Mouse (Mus musculus): ENCODE results near the gene Prkag2. TPM values are rescaled to one million over a fixed set of nuclear protein-coding genes. Genes with fewer than 3 reads are reported as not detected.

Gene Prkag2
- polyA plus RNA-seq, 1 experiment from 2014 or later, result 109 TPM

DNA sequence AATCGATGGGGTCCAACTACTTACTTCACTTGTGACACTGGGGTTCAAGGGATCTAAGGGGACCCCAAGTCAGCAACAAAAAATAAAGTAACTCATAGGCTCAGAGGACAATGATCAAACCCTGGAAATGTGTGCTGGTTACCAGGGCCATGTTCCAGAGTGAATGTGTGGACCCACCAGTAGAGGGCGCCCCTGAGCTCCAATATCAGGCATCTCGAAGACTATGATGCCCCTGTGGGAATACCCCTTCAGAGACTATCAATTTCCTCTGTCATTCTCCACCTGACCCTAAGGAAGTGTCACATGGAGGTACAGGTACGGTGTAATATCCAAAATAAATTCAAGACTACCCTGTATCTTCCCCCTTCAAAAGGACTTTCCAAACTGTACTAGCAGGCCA, 77.5 kb downstream of the Prkag2 start:
- Histone ChIP-seq H3K36me3 (ENCODE audit: control insufficient read depth, insufficient read depth) (no peaks in the 10 kb centered on the region), H3K4me2 (ENCODE audit: low read length) (no peak overlapping the region), H3K4me1 (replicated peaks; ENCODE audit: control insufficient read depth, insufficient read depth, low read length) (no peaks in the 10 kb centered on the region), H3K4me3 (replicated peaks; ENCODE audit: low read length) (no peak overlapping the region), H3K27me3 (replicated peaks; ENCODE audit: control insufficient read depth, insufficient read depth, low read length) (no peaks in the 10 kb centered on the region), H3K9ac (replicated peaks; ENCODE audit: low read depth, low read length) (no peak overlapping the region), H3K9me3 (ENCODE audit: control insufficient read depth, low read length) (no peaks in the 10 kb centered on the region), H3K27ac (ENCODE audit: low read length) (no peak overlapping the region)
- WGBS, result 52% methylated on average over 4 of the region's 4 CpGs
- no peak for ATAC-seq

DNA sequence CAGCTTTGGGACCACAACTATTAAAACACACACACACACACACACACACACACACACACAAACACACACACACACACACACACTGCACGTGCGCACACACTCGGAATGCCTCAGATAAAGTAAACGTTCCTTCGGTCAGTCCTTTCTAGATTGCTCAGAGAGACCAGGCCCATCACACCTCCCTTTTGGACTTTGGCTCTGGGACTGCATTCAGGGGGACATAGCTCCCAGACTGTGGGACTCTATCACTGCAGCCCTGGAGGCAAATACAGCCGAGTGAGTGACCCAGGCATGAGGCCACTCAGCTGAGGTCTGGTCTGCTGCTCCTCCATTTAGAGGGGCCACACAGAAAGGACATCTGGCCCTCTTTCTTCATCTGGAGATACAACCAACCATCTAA, 81.2 kb downstream of the Prkag2 start:
- Histone ChIP-seq H3K27me3 (replicated peaks; ENCODE audit: control insufficient read depth, insufficient read depth, low read length) (no peaks in the 10 kb centered on the region), H3K27ac (ENCODE audit: low read length) (no peak overlapping the region), H3K9ac (replicated peaks; ENCODE audit: low read depth, low read length) (no peak overlapping the region), H3K9me3 (ENCODE audit: control insufficient read depth, low read length) (no peaks in the 10 kb centered on the region), H3K4me2 (ENCODE audit: low read length) (no peak overlapping the region), H3K36me3 (ENCODE audit: control insufficient read depth, insufficient read depth) (no peaks in the 10 kb centered on the region), H3K4me1 (replicated peaks; ENCODE audit: control insufficient read depth, insufficient read depth, low read length) (no peaks in the 10 kb centered on the region), H3K4me3 (replicated peaks; ENCODE audit: low read length) (no peak overlapping the region)
- no peak for ATAC-seq
- WGBS, result 89% methylated on average over 6 of the region's 6 CpGs

DNA sequence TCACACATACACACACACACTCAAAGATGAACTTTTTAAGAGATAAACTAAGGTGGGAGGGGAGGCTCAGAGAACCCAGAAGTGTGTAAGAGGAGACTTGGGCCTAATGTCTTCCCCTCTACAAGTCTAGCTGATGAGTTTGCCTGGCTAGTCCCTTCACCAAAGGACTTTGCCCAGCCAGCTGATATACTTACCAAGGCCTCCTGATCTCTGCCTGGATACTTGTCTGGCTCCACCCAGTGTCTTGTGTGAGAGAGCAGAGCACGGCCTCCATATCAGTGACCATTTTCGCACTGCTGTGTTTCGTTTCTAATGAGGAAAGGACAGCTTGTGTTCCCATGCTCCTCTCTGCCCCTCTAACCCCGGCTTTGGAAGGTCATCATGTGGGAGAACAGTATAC, 88.3 kb downstream of the Prkag2 start:
- H3K36me3 ChIP-seq (ENCODE audit: control insufficient read depth, insufficient read depth), result no peaks in the 10 kb centered on the region
- H3K27ac ChIP-seq (ENCODE audit: low read length), result no peak overlapping the region
- 88% methylated on average over 4 of the region's 4 CpGs for WGBS
- H3K4me2 ChIP-seq (ENCODE audit: low read length), result no peak overlapping the region
- H3K4me3 ChIP-seq (replicated peaks; ENCODE audit: low read length), result no peak overlapping the region
- no peak for ATAC-seq
- H3K27me3 ChIP-seq (replicated peaks; ENCODE audit: control insufficient read depth, insufficient read depth, low read length), result no peaks in the 10 kb centered on the region
- peaks cover 7% of the 10 kb centered on the region for H3K4me1 ChIP-seq (replicated peaks; ENCODE audit: control insufficient read depth, insufficient read depth, low read length)
- H3K9me3 ChIP-seq (ENCODE audit: control insufficient read depth, low read length), result no peaks in the 10 kb centered on the region
- no peak overlapping the region for H3K9ac ChIP-seq (replicated peaks; ENCODE audit: low read depth, low read length)

DNA sequence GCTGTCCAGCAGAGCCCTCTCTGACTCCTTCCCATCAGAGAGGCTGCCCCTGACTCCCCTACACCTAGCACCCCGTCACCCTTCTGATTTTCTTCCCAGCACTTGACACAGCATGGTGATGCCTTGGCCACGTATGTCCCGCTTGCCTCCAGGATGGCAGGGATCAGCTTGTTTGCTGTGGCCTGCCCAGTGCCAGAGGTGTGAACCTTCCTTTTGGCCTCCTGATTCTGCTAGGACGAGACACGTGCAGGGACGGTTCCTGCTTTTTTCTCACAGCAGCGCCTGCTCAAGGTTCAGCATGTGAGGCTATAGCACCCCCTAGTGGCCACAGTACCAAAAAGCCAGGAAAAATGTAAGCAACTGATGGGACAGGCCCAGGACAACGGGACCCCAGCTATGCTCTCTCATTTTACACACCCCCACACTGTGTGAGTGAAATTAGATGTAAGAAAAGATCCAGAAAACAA, 89.4 kb downstream of the Prkag2 start:
- Histone ChIP-seq H3K4me2 (ENCODE audit: low read length) (peak overlapping the region; percentile 33), H3K4me3 (replicated peaks; ENCODE audit: low read length) (no peak overlapping the region), H3K4me1 (replicated peaks; ENCODE audit: control insufficient read depth, insufficient read depth, low read length) (peaks cover 7% of the 10 kb centered on the region), H3K27ac (ENCODE audit: low read length) (no peak overlapping the region), H3K36me3 (ENCODE audit: control insufficient read depth, insufficient read depth) (no peaks in the 10 kb centered on the region), H3K9me3 (ENCODE audit: control insufficient read depth, low read length) (no peaks in the 10 kb centered on the region), H3K9ac (replicated peaks; ENCODE audit: low read depth, low read length) (peak overlapping the region; percentile 8; the same call in 1 of the 2 replicates), H3K27me3 (replicated peaks; ENCODE audit: control insufficient read depth, insufficient read depth, low read length) (no peaks in the 10 kb centered on the region)
- ATAC-seq, result peak; percentile 51
- WGBS, result 8% methylated on average over 8 of the region's 8 CpGs

DNA sequence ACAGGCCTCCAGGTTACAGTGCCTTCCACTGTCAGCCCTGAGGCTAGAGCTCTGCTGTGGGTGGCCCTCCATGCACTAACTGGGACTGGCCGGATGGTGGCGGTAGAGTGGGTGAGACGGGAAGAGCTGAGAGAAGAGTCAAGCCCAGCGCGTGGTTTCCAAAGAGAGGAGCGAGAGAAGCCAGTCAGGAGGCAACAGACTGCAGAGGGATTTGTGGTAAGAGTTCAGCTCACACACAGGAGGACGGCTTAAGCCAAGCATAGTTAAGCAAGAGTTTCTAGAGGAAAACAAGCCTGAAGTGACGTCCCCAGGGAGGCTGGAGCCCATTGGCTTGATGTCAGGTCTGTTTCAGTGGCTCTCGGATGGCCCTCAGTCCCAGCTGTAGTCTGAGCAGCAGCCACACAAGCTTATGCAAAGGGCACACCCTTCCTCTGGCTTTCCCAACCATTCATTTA, 90.0 kb downstream of the Prkag2 start:
- no peak overlapping the region for H3K27ac ChIP-seq (ENCODE audit: low read length)
- no peak overlapping the region for H3K4me3 ChIP-seq (replicated peaks; ENCODE audit: low read length)
- no peaks in the 10 kb centered on the region for H3K36me3 ChIP-seq (ENCODE audit: control insufficient read depth, insufficient read depth)
- H3K9me3 ChIP-seq (ENCODE audit: control insufficient read depth, low read length), result no peaks in the 10 kb centered on the region
- peaks cover 7% of the 10 kb centered on the region for H3K4me1 ChIP-seq (replicated peaks; ENCODE audit: control insufficient read depth, insufficient read depth, low read length)
- ATAC-seq, result peak; percentile 81
- WGBS, result 3% methylated on average over 9 of the region's 9 CpGs
- H3K4me2 ChIP-seq (ENCODE audit: low read length), result peak overlapping the region; percentile 33
- no peaks in the 10 kb centered on the region for H3K27me3 ChIP-seq (replicated peaks; ENCODE audit: control insufficient read depth, insufficient read depth, low read length)
- H3K9ac ChIP-seq (replicated peaks; ENCODE audit: low read depth, low read length), result peak overlapping the region; percentile 8; the same call in 1 of the 2 replicates

DNA sequence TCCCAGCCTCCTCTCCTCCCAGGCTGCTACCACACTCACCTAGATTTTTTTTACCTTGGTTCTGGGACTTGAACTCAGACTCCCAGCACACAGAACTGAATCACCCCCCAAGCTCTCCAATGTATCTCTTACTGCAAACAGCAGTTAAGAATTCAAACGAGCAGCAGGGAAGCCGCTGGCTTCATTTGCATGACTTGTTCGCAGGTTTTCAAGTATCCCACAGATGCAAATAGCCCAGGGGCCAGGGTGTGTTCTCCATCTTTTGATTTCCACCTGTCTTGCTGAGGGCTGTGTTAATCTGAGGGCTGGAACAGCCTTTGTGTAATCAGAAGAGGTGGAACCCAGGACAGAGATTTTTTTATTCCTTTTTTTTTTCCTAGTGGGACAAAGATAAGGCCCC, 90.7 kb downstream of the Prkag2 start:
- Histone ChIP-seq H3K9me3 (ENCODE audit: control insufficient read depth, low read length) (no peaks in the 10 kb centered on the region), H3K27me3 (replicated peaks; ENCODE audit: control insufficient read depth, insufficient read depth, low read length) (no peaks in the 10 kb centered on the region), H3K9ac (replicated peaks; ENCODE audit: low read depth, low read length) (no peak overlapping the region), H3K27ac (ENCODE audit: low read length) (no peak overlapping the region), H3K4me2 (ENCODE audit: low read length) (no peak overlapping the region), H3K36me3 (ENCODE audit: control insufficient read depth, insufficient read depth) (no peaks in the 10 kb centered on the region), H3K4me3 (replicated peaks; ENCODE audit: low read length) (no peak overlapping the region), H3K4me1 (replicated peaks; ENCODE audit: control insufficient read depth, insufficient read depth, low read length) (peaks cover 7% of the 10 kb centered on the region)
- ATAC-seq, result no peak
- 32% methylated on average over 3 of the region's 3 CpGs for WGBS

DNA sequence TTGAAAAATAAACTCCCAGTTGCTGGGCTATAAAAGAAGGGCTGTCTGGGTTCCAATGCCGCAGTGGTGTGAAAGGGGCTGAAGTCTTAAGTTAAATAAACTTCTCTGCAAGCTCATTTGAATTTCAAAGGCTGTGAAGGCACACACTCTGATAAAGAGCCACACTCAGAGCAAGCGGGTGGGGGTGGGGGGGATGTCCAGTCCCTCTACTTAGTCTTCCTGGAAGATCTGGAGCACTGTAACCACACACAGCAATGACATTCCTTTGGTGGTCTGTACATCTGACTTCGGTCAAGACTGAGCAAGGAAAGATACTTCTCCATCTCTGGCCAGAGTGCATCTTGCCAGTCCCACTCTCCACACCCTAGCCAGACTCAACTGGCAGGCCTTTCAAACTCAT, 91.5 kb downstream of the Prkag2 start:
- ATAC-seq, result no peak
- Histone ChIP-seq H3K4me3 (replicated peaks; ENCODE audit: low read length) (no peak overlapping the region), H3K9me3 (ENCODE audit: control insufficient read depth, low read length) (no peaks in the 10 kb centered on the region), H3K4me1 (replicated peaks; ENCODE audit: control insufficient read depth, insufficient read depth, low read length) (peaks cover 7% of the 10 kb centered on the region), H3K9ac (replicated peaks; ENCODE audit: low read depth, low read length) (no peak overlapping the region), H3K27me3 (replicated peaks; ENCODE audit: control insufficient read depth, insufficient read depth, low read length) (no peaks in the 10 kb centered on the region), H3K27ac (ENCODE audit: low read length) (no peak overlapping the region), H3K36me3 (ENCODE audit: control insufficient read depth, insufficient read depth) (no peaks in the 10 kb centered on the region), H3K4me2 (ENCODE audit: low read length) (no peak overlapping the region)
- 37% methylated on average over 3 of the region's 3 CpGs for WGBS

DNA sequence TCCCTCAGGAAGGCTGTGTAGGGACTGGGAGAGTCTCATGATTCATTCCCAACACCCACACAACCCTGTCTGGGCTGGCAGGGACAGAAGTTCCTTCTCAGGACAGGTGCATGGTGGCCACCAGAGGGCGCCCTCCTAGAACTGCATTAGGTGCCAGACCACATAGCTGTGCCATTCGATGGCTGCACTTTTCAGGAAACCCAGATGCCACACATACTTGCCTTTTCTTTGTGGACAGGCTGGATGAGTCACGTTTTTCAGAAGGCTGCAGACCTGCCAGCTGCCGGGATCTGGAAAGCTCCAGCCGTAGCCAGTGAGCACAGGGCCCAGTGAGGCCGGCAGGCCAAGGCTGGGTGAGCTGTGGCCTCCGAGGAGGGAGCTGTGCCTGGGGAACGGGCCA, 93.6 kb downstream of the Prkag2 start:
- H3K4me2 ChIP-seq (ENCODE audit: low read length), result no peak overlapping the region

DNA sequence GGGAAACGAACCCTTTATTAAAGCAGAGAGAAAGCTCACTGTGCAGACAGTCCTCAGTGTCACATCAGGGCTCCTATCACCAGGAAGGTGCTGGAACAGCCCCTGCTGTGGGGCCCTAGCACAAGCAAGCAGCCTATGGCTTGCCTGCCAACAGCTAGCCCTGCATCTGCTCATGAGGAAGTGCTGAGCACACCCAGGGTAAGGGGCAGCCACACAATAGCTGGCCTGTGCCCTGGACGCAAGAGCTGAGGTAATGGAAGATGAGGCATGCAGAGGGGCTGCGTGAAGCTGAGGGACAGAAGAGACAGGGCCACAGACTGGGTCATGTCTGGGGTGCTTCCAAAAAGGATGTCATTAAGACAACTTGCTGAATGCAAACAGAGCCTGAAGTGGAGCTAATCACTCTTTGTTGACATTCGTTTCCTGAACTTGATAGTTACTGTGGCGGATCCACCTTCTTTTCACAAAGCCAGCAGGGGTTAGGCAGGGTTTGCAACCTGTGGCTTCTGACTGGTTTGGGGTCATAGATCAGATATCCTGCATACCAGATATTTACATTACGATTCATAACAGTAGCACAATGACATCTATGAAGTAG, 94.8 kb downstream of the Prkag2 start:
- H3K27ac ChIP-seq (ENCODE audit: low read length), result no peak overlapping the region
- H3K4me2 ChIP-seq (ENCODE audit: low read length), result no peak overlapping the region
- ATAC-seq, result no peak
- H3K9ac ChIP-seq (replicated peaks; ENCODE audit: low read depth, low read length), result no peak overlapping the region
- no peak overlapping the region for H3K4me3 ChIP-seq (replicated peaks; ENCODE audit: low read length)
- H3K9me3 ChIP-seq (ENCODE audit: control insufficient read depth, low read length), result no peaks in the 10 kb centered on the region
- H3K4me1 ChIP-seq (replicated peaks; ENCODE audit: control insufficient read depth, insufficient read depth, low read length), result peaks cover 3% of the 10 kb centered on the region
- H3K27me3 ChIP-seq (replicated peaks; ENCODE audit: control insufficient read depth, insufficient read depth, low read length), result no peaks in the 10 kb centered on the region
- H3K36me3 ChIP-seq (ENCODE audit: control insufficient read depth, insufficient read depth), result no peaks in the 10 kb centered on the region
- 42% methylated on average over 6 of the region's 6 CpGs for WGBS

More for the DNA sequence above, 93.6 kb downstream of the Prkag2 start:
- no peaks in the 10 kb centered on the region for H3K36me3 ChIP-seq (ENCODE audit: control insufficient read depth, insufficient read depth)
- peaks cover 7% of the 10 kb centered on the region for H3K4me1 ChIP-seq (replicated peaks; ENCODE audit: control insufficient read depth, insufficient read depth, low read length)
- H3K27ac ChIP-seq (ENCODE audit: low read length), result no peak overlapping the region
- ATAC-seq, result peak; percentile 31
- WGBS, result 35% methylated on average over 8 of the region's 8 CpGs
- H3K4me3 ChIP-seq (replicated peaks; ENCODE audit: low read length), result no peak overlapping the region
- no peaks in the 10 kb centered on the region for H3K9me3 ChIP-seq (ENCODE audit: control insufficient read depth, low read length)
- H3K27me3 ChIP-seq (replicated peaks; ENCODE audit: control insufficient read depth, insufficient read depth, low read length), result no peaks in the 10 kb centered on the region
- H3K9ac ChIP-seq (replicated peaks; ENCODE audit: low read depth, low read length), result no peak overlapping the region

DNA sequence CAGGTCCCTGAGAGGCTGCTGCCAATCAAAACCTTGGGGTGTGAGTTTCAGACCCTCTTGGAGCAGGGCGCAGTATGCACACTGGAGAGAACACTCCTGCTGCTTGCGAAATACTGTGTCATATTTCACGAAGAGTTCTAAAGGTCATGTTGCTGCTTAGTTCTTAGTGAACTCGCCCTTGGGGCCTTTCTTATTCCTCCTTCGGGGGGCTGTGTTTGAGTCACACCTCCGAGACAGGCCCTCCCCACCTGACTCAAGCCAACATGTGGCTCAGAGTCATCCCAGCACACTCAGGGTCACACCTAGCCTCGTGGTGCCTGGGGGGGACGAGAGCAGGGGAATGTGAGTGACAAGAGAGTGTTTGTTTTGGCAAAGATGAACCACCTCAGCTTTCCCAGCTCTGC, 99.0 kb downstream of the Prkag2 start:
- H3K36me3 ChIP-seq (ENCODE audit: control insufficient read depth, insufficient read depth), result no peaks in the 10 kb centered on the region
- no peak overlapping the region for H3K27ac ChIP-seq (ENCODE audit: low read length)
- ATAC-seq, result no peak
- no peaks in the 10 kb centered on the region for H3K4me1 ChIP-seq (replicated peaks; ENCODE audit: control insufficient read depth, insufficient read depth, low read length)
- no peaks in the 10 kb centered on the region for H3K9me3 ChIP-seq (ENCODE audit: control insufficient read depth, low read length)
- no peak overlapping the region for H3K4me3 ChIP-seq (replicated peaks; ENCODE audit: low read length)
- no peak overlapping the region for H3K9ac ChIP-seq (replicated peaks; ENCODE audit: low read depth, low read length)
- H3K27me3 ChIP-seq (replicated peaks; ENCODE audit: control insufficient read depth, insufficient read depth, low read length), result no peaks in the 10 kb centered on the region
- no peak overlapping the region for H3K4me2 ChIP-seq (ENCODE audit: low read length)
- WGBS, result 70% methylated on average over 8 of the region's 8 CpGs

Data from forebrain, embryonic 16.5 days (tissue).